Mouse (Mus musculus): Measurements from ENCODE around the gene Rasgef1b. TPM values are rescaled to one million over a fixed set of nuclear protein-coding genes. Genes with fewer than 3 reads are reported as not detected.

The Rasgef1b gene
- polyA plus RNA-seq, 1 experiment, result 8.6 TPM

GRCm38 (mm10) chr5:99262197-99262920 lies 466.5 kb downstream of the Rasgef1b start:
- TF ChIP-seq CTCF (conservative IDR thresholded peaks at IDR 0.05; ENCODE audit: insufficient read depth, insufficient read length, low read depth, low read length) (no peak), POLR2A (IDR thresholded peaks at IDR 0.05; ENCODE audit: low read depth, low read length) (no peak)
- no peak for DNase-seq
- Histone ChIP-seq H3K4me1 (ENCODE audit: control insufficient read depth, insufficient read depth, low read length) (no peaks in the 10 kb centered on the region), H3K27me3 (replicated peaks; ENCODE audit: control insufficient read depth, insufficient read depth, low read length) (no peaks in the 10 kb centered on the region), H3K27ac (ENCODE audit: insufficient read depth, low read depth, low read length) (no peak overlapping the region), H3K36me3 (ENCODE audit: control insufficient read depth, insufficient read depth, low read length) (no peaks in the 10 kb centered on the region), H3K4me3 (ENCODE audit: insufficient read depth, low read depth, low read length) (no peak overlapping the region)
- 81% methylated on average over 6 of the region's 6 CpGs for WGBS

DNA sequence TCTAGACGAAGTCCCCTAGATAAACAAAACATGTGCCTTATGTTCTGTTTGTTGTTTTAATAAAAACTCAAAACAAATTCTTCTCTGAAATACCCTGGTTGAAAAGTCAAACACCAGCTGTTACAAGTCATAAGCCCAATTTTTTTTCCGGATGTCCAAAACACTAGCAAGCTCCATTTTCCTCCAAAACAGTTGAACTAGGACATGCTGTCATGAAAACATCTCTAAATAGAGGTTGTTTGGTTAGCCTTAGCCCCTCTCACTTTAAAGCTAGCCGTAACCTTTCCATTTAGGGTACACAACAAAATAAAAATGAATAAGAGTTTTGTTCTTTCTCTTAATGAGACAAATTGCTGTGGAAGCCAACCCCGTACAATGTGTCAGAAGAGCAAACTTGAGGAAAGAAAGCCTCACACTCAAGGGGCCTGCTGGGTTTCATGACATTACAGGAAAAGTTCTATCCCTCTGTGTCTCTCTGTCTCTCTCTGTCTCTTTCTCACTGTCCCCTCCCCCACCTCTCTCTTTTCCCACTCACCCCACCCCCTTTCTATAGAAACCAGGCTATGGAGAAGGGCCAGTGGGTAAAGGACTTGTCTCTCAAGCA lies 467.6 kb downstream of the Rasgef1b start:
- Histone ChIP-seq H3K27ac (ENCODE audit: insufficient read depth, low read depth, low read length) (peak overlapping the region; percentile 84), H3K27me3 (replicated peaks; ENCODE audit: control insufficient read depth, insufficient read depth, low read length) (no peaks in the 10 kb centered on the region), H3K4me3 (ENCODE audit: insufficient read depth, low read depth, low read length) (no peak overlapping the region), H3K36me3 (ENCODE audit: control insufficient read depth, insufficient read depth, low read length) (no peaks in the 10 kb centered on the region), H3K4me1 (ENCODE audit: control insufficient read depth, insufficient read depth, low read length) (no peaks in the 10 kb centered on the region)
- WGBS, result 84% methylated on average over 4 of the region's 4 CpGs
- TF ChIP-seq POLR2A (IDR thresholded peaks at IDR 0.05; ENCODE audit: low read depth, low read length) (no peak), CTCF (conservative IDR thresholded peaks at IDR 0.05; ENCODE audit: insufficient read depth, insufficient read length, low read depth, low read length) (no peak)
- peak; percentile 54 for DNase-seq

GRCm38 (mm10) chr5:99258003-99258500 lies 470.8 kb downstream of the Rasgef1b start:
- 69% methylated on average over 4 of the region's 4 CpGs for WGBS
- no peak for DNase-seq
- Histone ChIP-seq H3K4me1 (ENCODE audit: control insufficient read depth, insufficient read depth, low read length) (no peaks in the 10 kb centered on the region), H3K27ac (ENCODE audit: insufficient read depth, low read depth, low read length) (peak overlapping the region; percentile 56; the same call in 1 of the 2 replicates), H3K36me3 (ENCODE audit: control insufficient read depth, insufficient read depth, low read length) (no peaks in the 10 kb centered on the region), H3K27me3 (replicated peaks; ENCODE audit: control insufficient read depth, insufficient read depth, low read length) (no peaks in the 10 kb centered on the region), H3K4me3 (ENCODE audit: insufficient read depth, low read depth, low read length) (no peak overlapping the region)
- TF ChIP-seq CTCF (conservative IDR thresholded peaks at IDR 0.05; ENCODE audit: insufficient read depth, insufficient read length, low read depth, low read length) (no peak), POLR2A (IDR thresholded peaks at IDR 0.05; ENCODE audit: low read depth, low read length) (no peak)

GRCm38 (mm10) chr5:99252203-99253135 lies 476.4 kb downstream of the Rasgef1b start:
- Histone ChIP-seq H3K4me1 (ENCODE audit: control insufficient read depth, insufficient read depth, low read length) (peaks cover 3% of the 10 kb centered on the region; the same call in 1 of the 2 replicates), H3K36me3 (ENCODE audit: control insufficient read depth, insufficient read depth, low read length) (no peaks in the 10 kb centered on the region), H3K4me3 (ENCODE audit: insufficient read depth, low read depth, low read length) (peak overlapping the region; percentile 83), H3K27me3 (replicated peaks; ENCODE audit: control insufficient read depth, insufficient read depth, low read length) (no peaks in the 10 kb centered on the region), H3K27ac (ENCODE audit: insufficient read depth, low read depth, low read length) (peak overlapping the region; percentile 61)
- peak; percentile 97 for DNase-seq
- under 1% methylated on average over 77 of the region's 78 CpGs for WGBS
- TF ChIP-seq POLR2A (IDR thresholded peaks at IDR 0.05; ENCODE audit: low read depth, low read length) (peak; percentile 55), CTCF (conservative IDR thresholded peaks at IDR 0.05; ENCODE audit: insufficient read depth, insufficient read length, low read depth, low read length) (no peak)

DNA sequence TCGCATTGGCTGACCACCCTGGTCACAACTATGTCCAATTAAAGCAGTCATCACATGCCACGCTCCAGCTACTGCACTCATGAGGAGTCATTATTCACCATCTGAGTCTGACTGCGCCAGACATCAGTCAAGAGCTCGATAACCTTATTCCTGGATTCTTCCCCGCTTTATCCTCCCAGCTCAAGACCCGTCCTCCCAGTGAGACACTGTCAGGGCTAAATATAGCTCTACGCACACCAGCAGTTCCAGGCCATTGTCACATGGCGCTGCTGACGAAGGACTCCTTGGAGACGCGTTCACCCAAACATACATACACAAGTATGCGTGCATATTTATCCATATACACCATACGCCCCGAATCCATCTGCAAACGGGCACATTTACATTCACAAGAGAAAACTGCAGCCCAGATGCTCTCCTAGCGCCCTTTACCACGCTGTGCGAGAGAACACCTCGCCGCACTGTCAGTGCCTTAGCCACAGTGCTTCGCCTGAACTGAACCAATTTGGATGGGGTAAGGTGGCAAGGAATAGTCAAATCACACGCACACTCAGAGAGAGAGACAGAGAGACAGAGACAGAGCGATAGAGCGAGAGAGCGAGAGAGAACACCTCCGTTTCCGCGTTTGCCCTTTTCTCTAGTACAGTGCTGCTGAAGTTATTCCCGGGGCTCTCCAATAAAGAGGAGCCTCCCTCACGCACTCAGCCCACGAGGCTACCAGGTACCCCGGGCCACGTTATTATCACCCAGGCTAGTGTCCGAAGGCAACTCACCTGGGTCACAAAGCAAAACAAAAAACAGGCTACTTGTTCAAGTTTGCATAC lies 477.3 kb downstream of the Rasgef1b start:
- WGBS, result 4% methylated on average over 34 of the region's 34 CpGs
- peaks cover 3% of the 10 kb centered on the region; the same call in 1 of the 2 replicates for H3K4me1 ChIP-seq (ENCODE audit: control insufficient read depth, insufficient read depth, low read length)
- H3K27ac ChIP-seq (ENCODE audit: insufficient read depth, low read depth, low read length), result peak overlapping the region; percentile 61; the same call in 1 of the 2 replicates
- H3K36me3 ChIP-seq (ENCODE audit: control insufficient read depth, insufficient read depth, low read length), result no peaks in the 10 kb centered on the region
- H3K4me3 ChIP-seq (ENCODE audit: insufficient read depth, low read depth, low read length), result peak overlapping the region; percentile 83
- TF ChIP-seq POLR2A (IDR thresholded peaks at IDR 0.05; ENCODE audit: low read depth, low read length) (no peak), CTCF (conservative IDR thresholded peaks at IDR 0.05; ENCODE audit: insufficient read depth, insufficient read length, low read depth, low read length) (no peak)
- H3K27me3 ChIP-seq (replicated peaks; ENCODE audit: control insufficient read depth, insufficient read depth, low read length), result no peaks in the 10 kb centered on the region
- peak; percentile 35 for DNase-seq

GRCm38 (mm10) chr5:99250820-99251219 lies 478.0 kb downstream of the Rasgef1b start:
- Histone ChIP-seq H3K4me3 (ENCODE audit: insufficient read depth, low read depth, low read length) (peak overlapping the region; percentile 34), H3K27ac (ENCODE audit: insufficient read depth, low read depth, low read length) (0 out of 2 replicates have a peak overlapping the region, but pooled peaks have one; percentile 6), H3K36me3 (ENCODE audit: control insufficient read depth, insufficient read depth, low read length) (no peaks in the 10 kb centered on the region), H3K27me3 (replicated peaks; ENCODE audit: control insufficient read depth, insufficient read depth, low read length) (no peaks in the 10 kb centered on the region), H3K4me1 (ENCODE audit: control insufficient read depth, insufficient read depth, low read length) (peaks cover 3% of the 10 kb centered on the region; the same call in 1 of the 2 replicates)
- DNase-seq, result no peak
- TF ChIP-seq CTCF (conservative IDR thresholded peaks at IDR 0.05; ENCODE audit: insufficient read depth, insufficient read length, low read depth, low read length), result no peak
- 39% methylated on average over 5 of the region's 5 CpGs for WGBS
